Comparison of ENCODE assay signal across 16 mouse cellular contexts in genomic region chrX:160179032-160179431, GRCm38 (mm10). TPM values are rescaled to one million over a fixed set of nuclear protein-coding genes. Genes with fewer than 3 reads are reported as not detected.
DNase-seq lines count a peak whose midpoint lies in the region; TF ChIP-seq lines count a peak whose summit lies in the region.
"Had no signal": no experiment of that assay in that cellular context is flagged by ENCODE, and none has a peak within 500 bp of the region (broad histone marks: within the 10 kb centered on the region; RNA-seq: fewer than 3 reads in every experiment).

No protein-coding gene starts in this region.

- H3K36me3 ChIP-seq in ES-Bruce4 (ENCODE audit: control insufficient read depth, insufficient read depth, low read length, poor library complexity, severe bottlenecking): no peaks in the 10 kb centered on the region
- H3K36me3 ChIP-seq: forebrain, embryonic 15.5 days; heart, embryonic 13.5 days; hindbrain, embryonic 10.5 days; neural tube, embryonic 15.5 days had no signal

- no peak for TF ChIP-seq POLR2A in ES-Bruce4 (IDR thresholded peaks at IDR 0.05; ENCODE audit: insufficient read depth, low read length)

- no peak for DNase-seq in gastrocnemius, adult 2 months
- DNase-seq in gastrocnemius, adult 18-20 months (ENCODE audit: low spot score): no peak
- peak; percentile 1 to 9 for DNase-seq in layer of hippocampus, postnatal 14 days (ENCODE audit: low spot score in 2 of 2)
- DNase-seq in layer of hippocampus, postnatal 25 days (ENCODE audit: extremely low spot score in 1 of 2, low spot score in 1 of 2): no peak
- DNase-seq in 3T3-L1 (ENCODE audit: low read depth, low spot score): peak; percentile 13
- DNase-seq in frontal cortex, postnatal 14 days (ENCODE audit: low spot score in 2 of 2): no peak
- DNase-seq in cerebellum, postnatal 25 days: no peak
- DNase-seq: cerebellum, adult 11 months; gastrocnemius, postnatal 14 days; thymus, postnatal 14 days had no signal

- no peak overlapping the region for H3K4me3 ChIP-seq in gastrocnemius, adult 2 months
- H3K4me3 ChIP-seq in ES-Bruce4 (ENCODE audit: low read depth, low read length): no peak overlapping the region
- H3K4me3 ChIP-seq: forebrain, embryonic 15.5 days; heart, embryonic 13.5 days; hindbrain, embryonic 10.5 days; megakaryocyte, embryonic 14.5 days; neural tube, embryonic 15.5 days had no signal

- H3K9ac ChIP-seq in ES-Bruce4 (ENCODE audit: low read depth, poor library complexity, severe bottlenecking): no peak overlapping the region
- H3K9ac ChIP-seq: forebrain, embryonic 15.5 days; heart, embryonic 13.5 days; neural tube, embryonic 15.5 days had no signal

- TF ChIP-seq EP300 in ES-Bruce4 (IDR thresholded peaks at IDR 0.05; ENCODE audit: insufficient read depth, low read depth, low read length): no peak

- no peaks in the 10 kb centered on the region for H3K9me3 ChIP-seq in ES-Bruce4 (replicated peaks; ENCODE audit: control insufficient read depth, insufficient read depth, low read length, poor library complexity, severe bottlenecking)
- H3K9me3 ChIP-seq: forebrain, embryonic 15.5 days; heart, embryonic 13.5 days; hindbrain, embryonic 10.5 days; megakaryocyte, embryonic 14.5 days; neural tube, embryonic 15.5 days had no signal

- H3K27ac ChIP-seq in gastrocnemius, adult 2 months: no peak overlapping the region
- H3K27ac ChIP-seq in ES-Bruce4 (ENCODE audit: insufficient read depth, low read length): no peak overlapping the region
- H3K27ac ChIP-seq: forebrain, embryonic 15.5 days; heart, embryonic 13.5 days; hindbrain, embryonic 10.5 days; neural tube, embryonic 15.5 days had no signal

- intact Hi-C loops in gastrocnemius, adult 2 months (cut with DNase I): loop anchor here (10.0 kb wide), 1 partner anchor 856 kb away; no protein-coding TSS in a partner anchor

- peak; percentile 46 for TF ChIP-seq CTCF in gastrocnemius, adult 2 months (IDR thresholded peaks at IDR 0.05)
- peak; percentile 21 for TF ChIP-seq CTCF in ES-Bruce4 (IDR thresholded peaks at IDR 0.05; ENCODE audit: low read depth, low read length)

- no peaks in the 10 kb centered on the region for H3K27me3 ChIP-seq in ES-Bruce4 (ENCODE audit: control insufficient read depth, insufficient read depth, low read length, poor library complexity, severe bottlenecking)
- H3K27me3 ChIP-seq: forebrain, embryonic 15.5 days; neural tube, embryonic 15.5 days had no signal

- no peaks in the 10 kb centered on the region for H3K4me1 ChIP-seq in ES-Bruce4 (ENCODE audit: control insufficient read depth, insufficient read depth, low read length)
- H3K4me1 ChIP-seq: forebrain, embryonic 15.5 days; heart, embryonic 13.5 days; hindbrain, embryonic 10.5 days; megakaryocyte, embryonic 14.5 days; neural tube, embryonic 15.5 days had no signal

RNA-seq across cellular contexts. Expression of gene Pdha1, which starts 40.8 kb away (rescaled TPM):
- 100 to 1,000 TPM; 567 to 646 TPM for total RNA-seq in gastrocnemius, adult 2 months (2021)
- total RNA-seq in gastrocnemius, adult 18-20 months (2021): 100 to 1,000 TPM; 483 to 550 TPM
- 100 to 1,000 TPM; 291 to 314 TPM for total RNA-seq in layer of hippocampus, postnatal 14 days (2021)
- 100 to 1,000 TPM; 228 to 238 TPM for total RNA-seq in layer of hippocampus, postnatal 25 days (2021)
- 257 and 258 TPM in 2 replicates for polyA plus RNA-seq in ES-Bruce4 (2011; ENCODE audit: insufficient read depth, insufficient read length, low read depth, missing spikeins)

Comparison
In these comparisons a context has a peak if more than half of its experiments do, and no peak if none do; other contexts are left out.
1. DNase-seq: peak in layer of hippocampus, postnatal 14 days (2 of 2) and 3T3-L1 (single experiment); none in gastrocnemius, adult 2 months (single experiment), gastrocnemius, adult 18-20 months (single experiment), layer of hippocampus, postnatal 25 days (0 of 2), frontal cortex, postnatal 14 days (0 of 2) and cerebellum, postnatal 25 days (0 of 2).